Mouse (Mus musculus) kidney, adult 18-20 months (tissue): ENCODE data around the gene Pex11g.

Experiments used
- DNase-seq: peaks from one replicate; pipeline ENCODE4 v3.0.0; 2021

Gene Pex11g

GRCm38 (mm10) chr8:3480221-3480785 lies 12.8 kb upstream of the Pex11g start:
- no peak for DNase-seq

- DNase-seq: no peak
Observed at GRCm38 (mm10) chr8:3475715-3476429, 8.4 kb upstream of the Pex11g start.

- DNase-seq: no peak
Observed at GRCm38 (mm10) chr8:3470562-3470961, 3.1 kb upstream of the Pex11g start, which contains the start of gene Tex45. TSS of gene Tex45 (plus strand) at chr8:3470862.

- DNase-seq: no peak
Observed at GRCm38 (mm10) chr8:3468838-3469237, 1.4 kb upstream of the Pex11g start.

GRCm38 (mm10) chr8:3467886-3468545 lies 536 bp upstream of the Pex11g start:
- no peak for DNase-seq

- peak; percentile 37 for DNase-seq
Observed at GRCm38 (mm10) chr8:3464309-3464708, 3.2 kb downstream of the Pex11g start.

- DNase-seq: no peak
Observed at GRCm38 (mm10) chr8:3463248-3463647, 4.2 kb downstream of the Pex11g start.

- DNase-seq: peak; percentile 40
Observed at GRCm38 (mm10) chr8:3451992-3452391, 15.5 kb downstream of the Pex11g start.

- DNase-seq: peak; percentile 45
Observed at GRCm38 (mm10) chr8:3450670-3451069, 16.8 kb downstream of the Pex11g start.

GRCm38 (mm10) chr8:3449226-3449625 lies 18.3 kb downstream of the Pex11g start:
- no peak for DNase-seq

GRCm38 (mm10) chr8:3439510-3439909 lies 28.0 kb downstream of the Pex11g start:
- DNase-seq: no peak

- no peak for DNase-seq
Observed at GRCm38 (mm10) chr8:3436492-3436891, 31.0 kb downstream of the Pex11g start.

- no peak for DNase-seq
Observed at GRCm38 (mm10) chr8:3431113-3431512, 36.4 kb downstream of the Pex11g start.

GRCm38 (mm10) chr8:3429966-3430365 lies 37.5 kb downstream of the Pex11g start:
- DNase-seq: peak; percentile 72

GRCm38 (mm10) chr8:3428426-3428825 lies 39.1 kb downstream of the Pex11g start:
- no peak for DNase-seq

GRCm38 (mm10) chr8:3426211-3426610 lies 41.3 kb downstream of the Pex11g start:
- no peak for DNase-seq

- no peak for DNase-seq
Observed at GRCm38 (mm10) chr8:3425217-3425616, 42.3 kb downstream of the Pex11g start.

- DNase-seq: no peak
Observed at GRCm38 (mm10) chr8:3421507-3421906, 46.0 kb downstream of the Pex11g start.

- DNase-seq: peak; percentile 18
Observed at GRCm38 (mm10) chr8:3420105-3420706, 47.3 kb downstream of the Pex11g start.

- no peak for DNase-seq
Observed at GRCm38 (mm10) chr8:3418101-3418500, 49.4 kb downstream of the Pex11g start.

- peak; percentile 16 for DNase-seq
Observed at GRCm38 (mm10) chr8:3417455-3417854, 50.0 kb downstream of the Pex11g start.

GRCm38 (mm10) chr8:3416846-3417245 lies 50.6 kb downstream of the Pex11g start:
- DNase-seq: no peak

GRCm38 (mm10) chr8:3415661-3416060 lies 51.8 kb downstream of the Pex11g start:
- DNase-seq: no peak

GRCm38 (mm10) chr8:3415259-3415658 lies 52.2 kb downstream of the Pex11g start:
- no peak for DNase-seq
